Mouse (Mus musculus) retina, embryonic 14.5 days (tissue): ENCODE measurements around the gene Slc4a3.

Experiments used
- DNase-seq: peaks from one replicate; pipeline ENCODE4 v3.0.0-alpha.2; 2015; ENCODE audit warnings: low spot score

Gene Slc4a3

DNA sequence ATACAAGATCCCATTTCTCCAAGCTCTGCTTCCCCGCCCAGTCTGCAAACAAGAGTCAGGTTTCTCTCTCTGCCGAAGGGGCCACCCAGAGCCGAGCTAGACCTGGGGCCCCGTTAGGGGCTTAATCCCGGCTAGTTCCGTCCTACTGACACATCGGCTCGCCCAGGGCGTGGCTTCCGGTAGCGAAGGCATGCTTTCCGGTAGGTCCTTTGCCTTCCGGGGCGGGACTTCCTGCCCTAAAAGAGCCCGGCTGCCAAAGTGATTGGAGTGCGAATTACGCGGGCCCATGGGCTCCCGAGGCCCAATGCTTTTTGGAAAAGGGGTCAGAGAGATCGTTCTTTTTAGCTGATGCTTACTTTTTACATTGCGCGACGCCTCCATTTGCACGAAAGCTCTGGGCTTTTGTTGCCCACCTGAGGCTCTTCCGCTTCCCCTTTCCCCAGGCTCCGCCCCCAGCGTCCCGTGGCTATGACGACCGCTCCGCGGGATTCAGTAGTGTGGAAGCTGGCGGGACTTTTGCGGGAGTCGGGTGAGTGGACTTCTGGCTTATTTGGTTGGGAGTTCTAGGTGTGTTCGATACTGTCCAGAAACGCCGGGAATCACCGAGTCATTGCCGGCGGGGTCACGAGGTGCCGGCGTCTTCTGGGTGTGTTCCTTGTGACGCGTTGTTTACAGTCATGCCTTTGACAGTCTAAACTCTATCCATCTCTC lies 24.6 kb upstream of the Slc4a3 start, which contains the start of gene Stk11ip:
Stk11ip (plus strand) TSS at position 209 of the 711 bp plus-strand sequence.
- DNase-seq = peak; percentile 98

DNA sequence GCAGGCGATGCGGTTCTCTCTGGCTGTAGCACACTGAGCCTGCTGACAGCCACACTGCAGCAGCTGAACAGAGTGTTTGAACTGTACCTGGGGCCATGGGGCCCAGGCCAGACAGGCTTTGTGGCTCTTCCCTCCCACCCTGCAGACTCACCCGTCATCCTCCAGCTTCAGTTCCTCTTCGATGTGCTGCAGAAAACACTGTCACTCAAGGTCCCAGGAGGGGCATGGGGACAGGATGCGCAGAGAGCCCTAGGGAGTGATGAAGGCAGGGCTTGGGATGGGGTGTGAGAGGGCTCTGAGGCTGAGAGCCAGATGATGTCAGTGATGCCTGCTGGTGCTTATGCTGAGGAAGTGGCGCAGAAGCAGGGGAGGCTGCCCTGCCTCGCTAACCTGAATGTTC lies 21.4 kb upstream of the Slc4a3 start:
- DNase-seq = no peak

DNA sequence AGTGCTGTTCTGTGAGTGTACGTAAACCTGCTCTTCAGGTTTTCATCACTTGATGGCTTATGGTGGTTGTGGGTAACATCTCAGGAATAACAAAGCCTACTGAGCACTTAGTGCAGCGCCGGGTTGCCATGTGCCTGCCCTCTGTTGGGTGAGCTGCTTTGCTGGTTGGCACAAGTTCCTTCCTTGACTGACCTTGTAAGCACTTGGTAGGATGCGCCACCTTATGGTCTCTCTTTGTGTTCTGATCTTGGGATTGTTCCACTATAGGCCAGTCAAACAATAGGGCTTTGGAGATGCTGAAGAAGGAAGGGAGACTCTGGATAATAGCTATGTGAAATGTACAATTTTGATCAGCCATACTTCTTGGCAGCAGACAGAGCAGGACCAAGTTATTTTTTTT lies 15.5 kb upstream of the Slc4a3 start:
- DNase-seq = no peak

DNA sequence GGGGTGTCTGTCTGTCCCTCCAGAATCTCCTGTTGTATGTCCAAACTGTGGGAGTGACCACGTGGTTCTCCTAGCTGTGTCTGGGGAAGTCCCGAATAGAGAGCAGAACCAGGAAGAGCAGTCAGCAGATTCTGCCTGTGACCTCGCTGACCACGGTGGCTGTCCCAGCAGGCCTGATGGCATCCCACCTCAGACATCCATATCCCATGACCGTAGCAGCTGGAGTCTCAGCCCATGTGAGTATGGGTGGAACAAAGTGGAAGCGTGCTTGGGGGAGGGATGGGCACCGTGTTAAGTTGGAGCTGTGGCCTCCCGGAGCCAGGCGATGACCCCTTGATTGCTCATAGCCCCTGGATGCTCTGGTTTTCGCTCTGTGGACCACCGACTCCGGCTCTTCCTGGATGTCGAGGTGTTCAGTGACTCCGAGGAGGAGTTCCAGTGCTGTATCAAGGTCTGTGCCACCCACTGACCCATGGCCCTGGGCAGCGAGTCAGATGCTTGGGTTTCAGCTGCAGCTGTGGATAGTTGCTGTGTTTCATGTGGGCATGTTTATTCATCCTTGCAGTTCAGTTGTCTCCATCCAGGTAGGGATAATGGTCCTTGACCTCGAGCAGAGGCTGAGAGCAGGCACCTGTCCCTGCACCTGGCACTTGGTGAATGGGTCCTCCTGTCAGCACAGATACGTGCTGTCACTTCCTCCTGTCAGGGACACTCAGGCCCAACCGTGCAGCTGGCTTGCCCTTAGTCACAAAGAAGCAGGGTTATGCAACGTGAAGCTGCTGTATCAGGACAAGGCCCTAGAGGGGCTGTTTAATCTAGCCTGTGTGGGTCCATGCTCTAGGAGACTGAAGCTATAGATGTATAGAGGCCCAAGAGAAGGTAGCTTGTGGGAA lies 13.5 kb upstream of the Slc4a3 start:
- no peak for DNase-seq

DNA sequence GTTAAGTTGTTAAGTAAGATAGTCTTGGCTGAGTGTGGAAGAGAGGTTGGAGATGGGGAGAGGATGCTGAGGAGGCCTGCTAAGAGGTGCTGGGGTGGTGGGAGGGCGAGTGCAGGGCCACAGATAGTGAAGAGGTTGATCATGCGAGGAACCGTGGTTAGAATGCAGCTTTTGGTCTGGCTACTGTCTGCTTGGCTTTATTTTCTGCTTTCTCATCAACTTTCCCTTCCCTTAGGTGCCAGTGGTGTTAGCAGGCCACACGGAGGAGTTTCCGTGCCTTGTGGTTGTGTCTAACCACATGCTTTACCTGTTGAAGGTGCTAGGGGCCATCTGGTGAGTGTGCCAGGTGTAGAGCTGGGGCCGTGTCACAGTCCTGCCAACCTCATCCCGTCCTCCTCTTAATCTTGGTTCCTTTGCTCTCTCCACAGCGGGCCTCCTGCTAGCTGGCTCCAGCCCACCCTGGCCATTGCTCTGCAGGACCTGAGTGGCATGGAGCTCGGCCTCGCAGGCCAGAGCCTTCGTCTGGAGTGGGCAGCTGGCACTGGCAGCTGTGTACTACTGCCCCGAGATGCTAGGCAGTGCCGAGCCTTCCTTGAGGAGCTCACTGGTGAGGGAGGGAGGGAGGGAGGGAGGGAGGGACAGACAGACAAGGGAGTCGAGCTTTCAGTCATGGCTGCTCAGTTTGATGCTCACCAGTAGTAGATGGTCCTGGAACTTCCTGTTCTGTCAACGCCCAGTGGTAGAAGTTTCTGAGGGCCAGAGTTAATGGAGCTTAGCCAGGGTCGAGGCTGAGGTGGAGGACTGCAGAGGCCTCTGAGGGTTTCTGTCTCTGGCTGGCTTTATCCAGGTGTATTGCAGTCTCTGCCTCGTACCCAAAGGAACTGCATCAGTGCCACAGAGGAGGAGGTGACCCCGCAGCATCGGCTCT lies 12.5 kb upstream of the Slc4a3 start:
- no peak for DNase-seq

DNA sequence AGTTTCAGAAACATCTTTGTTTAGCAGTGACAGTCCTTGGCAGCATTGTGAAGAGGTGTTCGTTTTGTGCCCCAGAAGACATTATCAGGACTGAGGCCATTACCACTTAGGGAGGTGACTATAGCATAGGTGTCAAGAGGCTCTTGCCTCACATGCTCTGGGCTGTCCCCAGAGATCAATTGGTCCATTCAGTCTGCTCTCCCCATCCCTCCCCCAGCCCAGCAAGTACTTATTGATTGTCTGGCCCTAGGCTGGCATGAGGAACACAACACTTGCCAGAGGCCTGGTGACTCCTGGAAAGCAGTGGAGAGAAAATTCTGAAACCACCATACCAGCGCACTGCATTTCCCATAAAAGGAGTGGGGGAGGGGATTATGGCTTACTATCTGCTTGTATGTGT lies 8.5 kb upstream of the Slc4a3 start:
- no peak for DNase-seq

DNA sequence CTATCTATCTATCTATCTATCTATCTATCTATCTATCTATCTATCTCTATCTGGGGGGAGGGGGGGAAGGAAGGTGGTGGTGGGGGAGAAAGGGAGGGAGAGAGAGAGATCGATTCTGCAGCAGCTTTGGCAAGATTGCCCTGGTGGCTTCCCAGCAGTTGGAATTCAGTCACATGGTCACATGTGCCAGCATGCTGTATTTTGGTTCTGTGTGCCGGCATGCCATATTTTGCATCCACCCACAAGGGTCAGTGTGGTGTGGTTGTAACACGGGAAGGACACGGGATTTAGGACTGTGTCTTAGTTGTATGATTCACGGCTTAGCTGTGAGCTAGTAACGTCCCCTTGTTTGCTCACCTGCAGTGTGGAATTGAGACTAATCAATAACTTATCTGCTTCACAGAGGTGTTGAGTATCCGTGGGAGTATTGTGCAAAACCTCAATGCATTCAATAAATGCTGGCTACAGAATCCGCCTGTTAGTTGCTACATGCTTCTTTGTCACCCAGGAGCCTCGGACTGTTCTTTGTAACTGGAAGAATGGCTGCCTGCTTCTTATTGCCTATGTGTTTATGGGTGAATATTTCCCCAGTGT lies 7.4 kb upstream of the Slc4a3 start:
- no peak for DNase-seq

DNA sequence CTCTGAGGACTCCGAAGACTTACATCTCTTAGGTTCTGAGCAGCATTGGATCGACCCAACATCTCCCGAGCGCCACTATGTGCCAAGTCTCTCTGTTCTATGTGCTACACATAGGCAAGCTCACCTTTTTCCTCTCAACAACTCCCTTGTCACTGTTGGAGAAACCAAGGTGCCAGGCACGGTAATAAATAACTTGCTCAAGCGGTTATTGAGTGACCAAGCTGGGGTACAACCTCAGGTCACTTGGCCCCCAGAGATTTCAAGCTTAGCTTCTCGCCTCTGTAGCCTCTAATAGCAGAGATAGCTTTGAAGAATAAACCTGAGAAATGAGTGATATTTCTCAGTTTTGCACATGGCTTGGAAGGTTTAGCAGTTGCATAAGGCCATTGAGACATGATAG lies 4.6 kb upstream of the Slc4a3 start:
- DNase-seq = no peak

DNA sequence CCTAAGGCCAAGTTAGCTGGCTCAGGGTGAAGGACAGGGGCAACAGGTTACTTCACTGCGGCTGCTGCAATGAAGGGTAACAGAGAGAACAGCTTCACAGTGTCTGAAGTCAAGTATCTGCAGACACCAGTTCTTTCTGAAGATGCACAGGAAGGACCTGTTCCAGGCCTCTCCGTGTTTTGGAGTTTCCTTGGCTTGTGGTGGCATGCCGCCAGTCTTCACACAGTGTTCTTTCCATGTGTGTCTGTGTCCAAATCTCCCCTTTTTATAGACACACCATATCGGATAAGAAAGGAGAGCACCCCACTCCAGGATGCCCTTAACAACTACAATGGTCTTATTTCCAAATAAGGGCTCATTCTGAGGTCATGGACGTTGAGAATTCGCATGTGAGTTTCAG lies 1.7 kb upstream of the Slc4a3 start:
- DNase-seq = no peak

DNA sequence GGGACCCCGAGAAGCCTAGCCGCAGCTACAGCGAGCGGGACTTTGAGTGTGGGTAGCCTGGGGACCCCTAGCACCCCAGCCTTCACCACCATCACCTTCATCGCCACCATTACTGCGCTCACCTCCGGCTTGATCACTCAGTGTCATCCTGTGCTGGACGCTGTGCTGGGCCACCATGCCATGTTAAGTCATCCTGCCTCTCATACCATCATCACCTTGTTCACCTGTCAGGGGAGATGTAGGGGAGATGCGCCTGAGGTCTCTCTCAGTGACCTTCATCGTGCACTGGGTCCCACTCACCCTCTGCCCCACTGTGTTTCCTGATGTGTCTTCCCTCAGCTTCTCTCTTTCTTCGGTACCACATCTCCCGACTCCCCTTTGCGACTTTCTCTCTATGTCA lies 1.3 kb downstream of the Slc4a3 start:
- no peak for DNase-seq

DNA sequence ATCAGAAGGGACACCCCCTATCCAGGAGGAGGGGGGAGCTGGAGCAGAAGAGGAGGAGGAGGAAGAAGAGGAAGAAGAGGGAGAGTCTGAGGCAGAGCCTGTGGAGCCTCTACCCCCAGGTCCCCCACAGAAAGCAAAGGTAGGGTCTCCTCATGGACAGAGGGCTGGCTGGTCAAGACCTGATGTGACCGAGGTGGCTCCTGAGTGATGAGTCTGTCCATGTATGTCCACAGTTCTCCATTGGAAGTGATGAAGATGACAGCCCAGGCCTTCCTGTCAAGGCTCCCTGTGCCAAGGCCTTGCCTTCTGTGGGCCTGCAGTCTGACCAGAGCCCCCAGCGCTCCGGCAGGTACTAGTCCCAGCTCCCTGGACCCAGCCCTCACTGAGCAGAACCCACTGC lies 2.0 kb downstream of the Slc4a3 start:
- DNase-seq = no peak

DNA sequence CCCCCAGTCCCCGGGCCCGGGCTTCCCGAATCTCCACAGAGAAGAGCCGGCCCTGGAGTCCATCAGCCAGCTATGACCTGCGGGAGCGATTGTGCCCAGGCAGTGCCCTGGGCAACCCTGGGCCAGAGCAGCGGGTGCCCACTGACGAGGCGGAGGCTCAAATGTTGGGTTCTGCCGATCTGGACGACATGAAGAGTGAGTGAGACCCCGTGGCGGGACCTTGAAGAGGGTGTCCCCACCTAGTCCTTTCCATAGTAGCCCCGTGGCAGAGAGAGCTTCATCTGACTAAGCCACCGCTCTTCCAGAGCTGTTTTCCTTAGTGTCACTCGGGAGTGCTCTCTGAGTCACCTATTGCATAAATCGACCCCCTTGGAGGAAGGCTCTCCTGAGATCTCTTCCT lies 2.8 kb downstream of the Slc4a3 start:
- DNase-seq = no peak

DNA sequence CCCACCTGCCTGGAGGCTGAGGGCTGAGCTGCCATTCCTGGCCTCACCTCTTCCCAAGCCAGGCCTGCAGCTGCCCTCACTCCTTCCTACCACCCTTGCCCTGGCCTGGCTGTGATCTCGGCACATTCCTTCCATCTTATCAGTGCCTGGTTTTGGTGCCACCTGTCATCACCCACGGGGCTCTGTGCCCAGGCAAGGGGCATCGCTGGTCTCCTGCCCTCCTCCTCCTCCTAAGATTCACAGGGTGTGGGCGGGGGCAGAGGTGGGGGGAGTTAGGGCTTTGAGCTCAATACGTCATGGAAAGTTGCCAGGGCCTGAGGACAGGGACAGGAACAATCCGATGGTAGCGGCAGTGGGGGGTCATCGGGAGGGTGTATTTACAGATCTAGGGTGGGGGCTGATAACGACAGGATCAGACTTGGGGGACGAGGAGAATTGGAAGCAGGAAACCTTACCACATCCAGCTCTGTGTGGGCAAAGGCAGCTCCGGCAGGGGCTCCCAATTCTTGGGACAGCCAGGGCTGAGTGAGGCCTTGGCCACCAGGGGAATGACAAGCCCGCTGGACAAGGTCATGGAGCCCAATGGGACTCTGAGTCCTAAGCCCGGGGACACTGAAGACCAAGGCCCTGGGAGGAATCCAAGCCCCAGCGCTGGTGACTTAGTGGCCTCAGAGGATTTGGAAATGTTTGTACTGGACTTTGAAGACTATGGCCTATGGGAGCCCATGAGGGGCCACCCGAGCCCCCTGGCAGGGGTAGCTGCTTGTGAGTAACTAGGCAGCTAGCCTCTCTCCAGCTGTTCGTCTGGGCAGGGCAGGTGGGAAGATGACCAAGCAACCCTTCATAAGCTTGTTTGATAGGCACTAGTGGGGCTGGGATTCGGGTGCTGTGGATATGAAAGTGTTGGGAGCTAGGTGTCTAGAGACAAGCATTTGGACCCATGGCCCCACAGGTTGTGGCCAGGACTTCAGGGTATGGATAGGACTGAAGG lies 3.5 kb downstream of the Slc4a3 start:
- DNase-seq = no peak

DNA sequence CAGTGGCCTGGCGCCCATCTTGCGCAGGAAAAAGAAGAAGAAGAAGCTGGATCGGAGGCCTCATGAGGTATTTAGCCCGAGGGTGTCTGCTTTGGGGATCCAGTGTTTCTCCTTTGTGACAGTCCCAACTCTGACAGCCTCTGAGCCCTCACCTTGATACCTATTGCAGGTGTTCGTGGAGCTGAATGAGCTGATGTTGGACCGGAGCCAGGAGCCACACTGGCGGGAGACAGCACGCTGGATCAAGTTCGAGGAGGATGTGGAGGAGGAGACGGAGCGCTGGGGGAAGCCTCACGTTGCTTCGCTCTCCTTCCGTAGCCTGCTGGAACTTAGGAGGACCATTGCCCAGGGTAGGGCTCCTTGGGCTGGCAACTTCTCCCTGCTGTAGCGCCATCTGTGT lies 4.5 kb downstream of the Slc4a3 start:
- DNase-seq = no peak

DNA sequence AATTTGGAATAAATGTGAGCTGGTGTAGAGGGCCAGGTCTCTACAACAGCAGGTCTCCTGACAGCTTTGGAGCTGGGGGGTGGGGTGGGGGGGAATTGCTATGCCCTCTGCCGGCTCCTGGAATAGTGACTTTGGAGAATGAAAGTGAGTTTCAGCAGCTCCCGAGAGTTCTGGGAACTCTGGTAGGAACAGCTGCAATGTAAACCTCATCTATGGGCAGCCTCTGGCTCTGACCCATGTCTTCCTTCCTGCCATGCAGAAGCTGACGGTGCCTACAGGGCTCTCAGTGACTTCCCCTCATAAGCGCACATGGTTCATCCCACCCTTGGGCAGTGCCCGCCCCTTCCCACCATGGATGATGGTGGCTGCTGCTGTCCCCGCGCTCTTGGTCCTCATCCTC lies 9.6 kb downstream of the Slc4a3 start:
- DNase-seq = no peak

DNA sequence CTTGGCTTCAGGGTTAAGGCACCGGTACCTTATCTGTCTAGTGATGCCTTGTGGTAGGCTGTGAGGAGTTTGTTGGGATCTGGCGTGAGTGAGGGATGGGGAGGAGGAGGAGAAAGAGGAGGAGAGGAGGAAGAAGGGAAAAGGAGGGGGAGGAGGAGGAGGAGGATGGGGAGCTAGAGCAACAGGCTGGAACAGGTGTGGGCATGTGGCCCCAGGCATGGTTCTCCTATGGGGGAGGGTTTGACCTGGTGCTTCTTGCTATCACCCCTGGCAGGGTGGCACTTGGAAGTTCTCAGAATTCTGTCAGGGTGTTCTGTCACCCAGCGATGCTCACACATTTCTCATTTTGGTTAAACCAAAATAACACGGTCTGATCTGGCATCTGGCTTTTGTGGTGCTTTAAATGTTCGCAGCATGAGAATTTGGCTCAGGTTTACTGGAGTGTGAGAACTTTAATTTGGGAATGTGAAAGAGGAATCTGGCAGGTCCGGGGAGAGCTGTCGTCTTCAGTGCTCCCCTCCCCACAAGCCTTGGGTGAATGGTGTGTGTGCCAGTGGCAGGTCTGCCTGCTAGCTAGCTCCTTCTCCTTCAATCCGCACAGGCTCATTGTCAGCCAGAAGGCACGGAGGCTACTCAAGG lies 10.2 kb downstream of the Slc4a3 start:
- no peak for DNase-seq

DNA sequence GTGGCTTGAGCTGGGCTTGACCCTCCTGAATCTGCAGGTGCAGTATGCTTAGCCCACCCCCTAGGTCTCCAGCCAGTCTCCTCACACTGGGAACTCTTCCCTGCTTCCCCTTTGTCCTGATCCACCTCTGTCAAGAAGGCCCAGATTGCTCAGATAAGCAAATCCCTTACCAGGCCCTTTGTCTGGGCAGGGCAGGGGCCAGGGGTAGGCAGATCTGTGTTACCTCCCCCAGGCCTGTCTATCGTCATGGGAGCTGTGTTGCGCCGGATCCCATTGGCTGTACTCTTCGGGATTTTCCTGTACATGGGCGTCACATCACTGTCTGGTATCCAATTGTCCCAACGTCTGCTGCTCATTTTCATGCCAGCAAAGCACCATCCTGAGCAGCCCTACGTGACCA lies 11.0 kb downstream of the Slc4a3 start:
- no peak for DNase-seq

DNA sequence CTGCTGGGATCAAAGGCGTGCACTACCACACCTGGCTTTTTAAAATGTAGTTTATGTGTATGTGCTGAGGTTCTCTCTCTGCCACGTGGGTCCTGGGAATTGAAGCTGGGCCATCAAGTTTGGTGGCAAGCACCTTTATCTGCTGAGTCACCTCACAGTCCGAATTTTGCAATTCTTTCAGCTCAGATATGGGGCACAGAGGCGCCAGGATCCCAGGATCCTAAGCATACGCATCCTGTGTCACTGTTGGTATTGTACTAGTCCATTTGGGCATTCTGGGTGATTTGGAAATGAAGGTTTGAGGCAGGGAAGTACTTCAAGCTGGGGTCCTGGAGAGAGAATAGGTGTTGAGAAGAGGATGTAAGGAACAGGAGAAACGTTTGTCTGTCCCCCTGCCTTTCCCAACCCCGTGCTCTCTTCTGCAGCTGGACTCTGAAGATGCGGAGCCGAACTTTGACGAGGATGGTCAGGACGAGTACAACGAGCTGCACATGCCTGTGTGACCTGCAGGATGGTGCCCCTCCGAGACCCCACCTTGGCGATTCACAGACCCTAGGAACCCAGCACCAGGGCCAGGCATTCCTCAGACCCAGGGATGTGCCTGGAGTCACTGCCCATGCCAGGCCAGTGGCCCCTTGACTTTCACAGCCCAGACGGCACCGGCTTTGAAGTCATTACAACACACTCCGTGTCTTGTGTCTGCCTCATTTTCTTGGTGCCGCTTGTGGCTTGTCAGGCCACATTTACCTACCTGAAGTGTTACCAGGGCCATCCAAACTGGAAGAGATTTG lies 12.5 kb downstream of the Slc4a3 start:
- DNase-seq = no peak

DNA sequence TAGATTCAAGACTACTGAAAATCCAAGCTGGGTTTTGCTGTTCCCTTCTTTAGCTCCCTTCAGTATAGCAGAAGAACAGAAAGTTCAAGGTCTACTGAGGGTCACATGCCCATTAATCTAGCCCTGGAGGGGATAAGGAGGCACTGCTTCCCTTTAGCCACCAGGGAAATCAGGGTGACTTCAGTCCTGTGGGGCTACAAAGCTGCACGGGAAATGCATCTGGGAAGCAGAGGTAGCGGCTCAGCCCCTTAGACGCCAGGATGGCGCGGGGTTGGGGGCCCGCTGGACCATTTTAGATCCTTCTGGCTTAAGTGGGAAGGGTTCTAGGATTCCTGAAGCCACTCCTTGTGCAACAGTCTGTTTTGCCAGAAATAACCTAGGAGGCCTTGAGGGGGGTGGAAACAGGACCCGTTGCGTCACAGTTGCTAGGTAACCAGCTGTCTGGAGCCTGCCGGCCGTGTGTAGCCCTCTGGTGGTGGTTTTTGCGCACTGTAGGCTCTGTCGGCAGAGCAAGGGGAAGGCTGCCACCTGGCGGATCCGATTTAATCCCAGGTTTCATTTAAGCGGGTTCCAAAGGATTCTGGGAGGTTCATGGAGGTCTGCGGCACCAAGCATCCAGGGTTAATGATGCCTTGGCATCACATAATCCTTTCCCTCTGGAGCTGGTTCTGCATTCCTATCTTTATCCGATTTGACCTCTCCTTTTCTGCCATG lies 13.3 kb downstream of the Slc4a3 start:
- peak; percentile 98 for DNase-seq
